10 mouse cellular contexts compared by ENCODE assay signal in genomic region chr11:115777487-115778335, GRCm38 (mm10). TPM values are rescaled to one million over a fixed set of nuclear protein-coding genes. Genes with fewer than 3 reads are reported as not detected.
A peak's percentile ranks its signal among the peaks of the same experiment; 100 is the strongest.
DNase-seq lines count a peak whose midpoint lies in the region; ATAC-seq lines count a peak whose summit lies in the region.
"Had no signal": no experiment of that assay in that cellular context is flagged by ENCODE, and none has a peak within 500 bp of the region (broad histone marks: within the 10 kb centered on the region; RNA-seq: fewer than 3 reads in every experiment).

No protein-coding gene starts in this region.

- no peak overlapping the region for H3K9ac ChIP-seq in liver, embryonic 11.5 days (ENCODE audit: low read depth, low read length)
- no peak overlapping the region for H3K9ac ChIP-seq in embryonic facial prominence, embryonic 15.5 days
- no peak overlapping the region for H3K9ac ChIP-seq in kidney, embryonic 15.5 days
- no peak overlapping the region for H3K9ac ChIP-seq in stomach, embryonic 15.5 days
- H3K9ac ChIP-seq: hindbrain, embryonic 14.5 days; lung, embryonic 14.5 days had no signal

- no peak overlapping the region for H3K4me2 ChIP-seq in liver, embryonic 11.5 days
- H3K4me2 ChIP-seq in embryonic facial prominence, embryonic 15.5 days (replicated peaks), result no peak overlapping the region
- no peak overlapping the region for H3K4me2 ChIP-seq in kidney, embryonic 15.5 days
- no peak overlapping the region for H3K4me2 ChIP-seq in stomach, embryonic 15.5 days

- H3K36me3 ChIP-seq in liver, embryonic 11.5 days (ENCODE audit: control insufficient read depth, insufficient read depth, low read length), result peaks cover 2% of the 10 kb centered on the region; the same call in 1 of the 2 replicates
- H3K36me3 ChIP-seq in embryonic facial prominence, embryonic 15.5 days, result 0 out of 2 replicates have a peak, but pooled peaks cover 5% of the 10 kb centered on the region
- H3K36me3 ChIP-seq in kidney, embryonic 15.5 days, result peaks cover 2% of the 10 kb centered on the region; the same call in 1 of the 2 replicates
- H3K36me3 ChIP-seq in stomach, embryonic 15.5 days, result no peaks in the 10 kb centered on the region

- no peaks in the 10 kb centered on the region for H3K27me3 ChIP-seq in liver, embryonic 11.5 days (replicated peaks; ENCODE audit: control insufficient read depth, insufficient read depth, low read length)
- no peaks in the 10 kb centered on the region for H3K27me3 ChIP-seq in embryonic facial prominence, embryonic 15.5 days
- H3K27me3 ChIP-seq in kidney, embryonic 15.5 days, result no peaks in the 10 kb centered on the region
- no peaks in the 10 kb centered on the region for H3K27me3 ChIP-seq in stomach, embryonic 15.5 days (replicated peaks)

- H3K27ac ChIP-seq in liver, embryonic 11.5 days (ENCODE audit: low read depth, low read length), result peak overlapping the region; percentile 43; the same call in 1 of the 2 replicates
- H3K27ac ChIP-seq in embryonic facial prominence, embryonic 15.5 days (replicated peaks), result peak overlapping the region; percentile 76
- H3K27ac ChIP-seq in kidney, embryonic 15.5 days, result peak overlapping the region; percentile 62
- H3K27ac ChIP-seq in stomach, embryonic 15.5 days, result peak overlapping the region; percentile 70

- ATAC-seq in liver, embryonic 11.5 days (replicated peaks; ENCODE audit: low FRiP score), result no peak
- ATAC-seq in embryonic facial prominence, embryonic 15.5 days (ENCODE audit: insufficient number of reproducible peaks, low FRiP score, low TSS enrichment, low read depth), result peak; percentile 59
- ATAC-seq in kidney, embryonic 15.5 days (replicated peaks; ENCODE audit: low FRiP score), result no peak
- ATAC-seq in stomach, embryonic 15.5 days (ENCODE audit: insufficient read depth, low FRiP score, low read depth), result no peak

- no peak overlapping the region for H3K4me3 ChIP-seq in liver, embryonic 11.5 days (ENCODE audit: low read depth, low read length)
- no peak overlapping the region for H3K4me3 ChIP-seq in embryonic facial prominence, embryonic 15.5 days (replicated peaks)
- no peak overlapping the region for H3K4me3 ChIP-seq in kidney, embryonic 15.5 days (replicated peaks)
- H3K4me3 ChIP-seq in stomach, embryonic 15.5 days (replicated peaks), result no peak overlapping the region

- WGBS in liver, embryonic 11.5 days, result 87% methylated on average over 17 of the region's 17 CpGs
- WGBS in embryonic facial prominence, embryonic 15.5 days, result 63% methylated on average over 17 of the region's 17 CpGs
- WGBS in kidney, embryonic 15.5 days, result 73% methylated on average over 17 of the region's 17 CpGs
- 80% methylated on average over 17 of the region's 17 CpGs for WGBS in stomach, embryonic 15.5 days

- no peaks in the 10 kb centered on the region for H3K9me3 ChIP-seq in liver, embryonic 11.5 days (ENCODE audit: control insufficient read depth, low read length)
- no peaks in the 10 kb centered on the region for H3K9me3 ChIP-seq in embryonic facial prominence, embryonic 15.5 days (replicated peaks)
- H3K9me3 ChIP-seq in kidney, embryonic 15.5 days (replicated peaks), result no peaks in the 10 kb centered on the region; the same call in 1 of the 2 replicates
- no peaks in the 10 kb centered on the region for H3K9me3 ChIP-seq in stomach, embryonic 15.5 days

- peaks cover 47% of the 10 kb centered on the region for H3K4me1 ChIP-seq in liver, embryonic 11.5 days (replicated peaks; ENCODE audit: control insufficient read depth, insufficient read depth, low read length)
- H3K4me1 ChIP-seq in embryonic facial prominence, embryonic 15.5 days, result peaks cover 70% of the 10 kb centered on the region
- H3K4me1 ChIP-seq in kidney, embryonic 15.5 days, result peaks cover 73% of the 10 kb centered on the region
- H3K4me1 ChIP-seq in stomach, embryonic 15.5 days, result peaks cover 46% of the 10 kb centered on the region

- no peak for DNase-seq in liver, embryonic 11.5 days (ENCODE audit: low spot score)
- DNase-seq in liver, result no peak
- DNase-seq in cerebellum, postnatal 25 days, result no peak
- no peak for DNase-seq in thymus, postnatal 25 days
- DNase-seq in thymus, adult 18-20 months, result no peak
- DNase-seq: lung, embryonic 14.5 days had no signal

RNA-seq across cellular contexts. Expression of gene Tmem94, which starts 12.5 kb away (rescaled TPM):
- polyA plus RNA-seq in liver, embryonic 11.5 days (2014; fragmentation: Nextera tagmentation; extraction: Ambion mirVana), result 14.1 and 14.4 TPM in 2 replicates
- 24.2 and 25.0 TPM in 2 replicates for polyA plus RNA-seq in embryonic facial prominence, embryonic 15.5 days (2015; fragmentation: Nextera tagmentation; extraction: Ambion mirVana)
- polyA plus RNA-seq in kidney, embryonic 15.5 days (2015; fragmentation: Nextera tagmentation; extraction: Ambion mirVana), result 26.6 and 27.0 TPM in 2 replicates
- polyA plus RNA-seq in stomach, embryonic 15.5 days (2015; fragmentation: Nextera tagmentation; extraction: Ambion mirVana), result 19.9 and 20.7 TPM in 2 replicates

RNA-seq across cellular contexts. Expression of gene Caskin2, which starts 35.7 kb away (rescaled TPM):
- 13.5 and 14.0 TPM in 2 replicates for polyA plus RNA-seq in liver, embryonic 11.5 days (2014; fragmentation: Nextera tagmentation; extraction: Ambion mirVana)
- polyA plus RNA-seq in embryonic facial prominence, embryonic 15.5 days (2015; fragmentation: Nextera tagmentation; extraction: Ambion mirVana), result 19.0 TPM in 2 replicates
- 17.3 and 20.9 TPM in 2 replicates for polyA plus RNA-seq in kidney, embryonic 15.5 days (2015; fragmentation: Nextera tagmentation; extraction: Ambion mirVana)
- 11.7 and 13.1 TPM in 2 replicates for polyA plus RNA-seq in stomach, embryonic 15.5 days (2015; fragmentation: Nextera tagmentation; extraction: Ambion mirVana)

RNA-seq across cellular contexts. Expression of gene Tsen54, which starts 36.8 kb away (rescaled TPM):
- 36.1 and 36.4 TPM in 2 replicates for polyA plus RNA-seq in liver, embryonic 11.5 days (2014; fragmentation: Nextera tagmentation; extraction: Ambion mirVana)
- 31.5 and 34.8 TPM in 2 replicates for polyA plus RNA-seq in embryonic facial prominence, embryonic 15.5 days (2015; fragmentation: Nextera tagmentation; extraction: Ambion mirVana)
- polyA plus RNA-seq in kidney, embryonic 15.5 days (2015; fragmentation: Nextera tagmentation; extraction: Ambion mirVana), result 37.3 and 39.8 TPM in 2 replicates
- 28.2 and 30.6 TPM in 2 replicates for polyA plus RNA-seq in stomach, embryonic 15.5 days (2015; fragmentation: Nextera tagmentation; extraction: Ambion mirVana)

RNA-seq across cellular contexts. Expression of gene Llgl2, which starts 46.1 kb away (rescaled TPM):
- polyA plus RNA-seq in liver, embryonic 11.5 days (2014; fragmentation: Nextera tagmentation; extraction: Ambion mirVana), result 15.6 and 18.7 TPM in 2 replicates
- polyA plus RNA-seq in embryonic facial prominence, embryonic 15.5 days (2015; fragmentation: Nextera tagmentation; extraction: Ambion mirVana), result 21.8 and 22.6 TPM in 2 replicates
- 39.1 and 41.0 TPM in 2 replicates for polyA plus RNA-seq in kidney, embryonic 15.5 days (2015; fragmentation: Nextera tagmentation; extraction: Ambion mirVana)
- 60.4 and 61.5 TPM in 2 replicates for polyA plus RNA-seq in stomach, embryonic 15.5 days (2015; fragmentation: Nextera tagmentation; extraction: Ambion mirVana)
